Mouse (Mus musculus) intestine, embryonic 15.5 days (tissue): Measurements from ENCODE around the gene Trim66. TPM values are rescaled to one million over a fixed set of nuclear protein-coding genes. Genes with fewer than 3 reads are reported as not detected.

Experiments
- ATAC-seq: fragments of 200-750 bp; cut with Nextera tagmentation; 2 replicates; pipeline ENCODE4 v1.8.0; 2017; ENCODE audit warnings: moderate TSS enrichment, moderate library complexity
- H3K27ac ChIP-seq: fragments of 300-500 bp; sonication (generic); 2 replicates; pipeline ENCODE4 v1.5.1; 2015; ENCODE audit warnings: mild to moderate bottlenecking, inconsistent platforms
- H3K27me3 ChIP-seq: fragments of 300-500 bp; sonication (generic); replicated peaks from 2 replicates; pipeline ENCODE4 v1.6.1; 2015; ENCODE audit warnings: inconsistent platforms
- H3K36me3 ChIP-seq: fragments of 300-500 bp; sonication (generic); 2 replicates; pipeline ENCODE4 v1.6.1; 2015; ENCODE audit warnings: inconsistent platforms
- H3K4me1 ChIP-seq: fragments of 300-500 bp; sonication (generic); replicated peaks from 2 replicates; pipeline ENCODE4 v1.6.1; 2015; ENCODE audit warnings: inconsistent platforms
- H3K4me2 ChIP-seq: fragments of 300-500 bp; sonication (generic); replicated peaks from 2 replicates; pipeline ENCODE4 v1.6.1; 2015; ENCODE audit warnings: mild to moderate bottlenecking, inconsistent platforms
- H3K4me3 ChIP-seq: fragments of 300-500 bp; sonication (generic); replicated peaks from 2 replicates; pipeline ENCODE4 v1.5.1; 2015; ENCODE audit warnings: inconsistent platforms
- H3K9ac ChIP-seq: fragments of 300-500 bp; sonication (generic); 2 replicates; pipeline ENCODE4 v1.6.1; 2015; ENCODE audit warnings: inconsistent platforms
- H3K9me3 ChIP-seq: fragments of 300-500 bp; sonication (generic); 2 replicates; pipeline ENCODE4 v1.6.1; 2016; ENCODE audit warnings: inconsistent platforms
- WGBS: fragments of 180-500 bp; shearing (Covaris S2); methylation state at CpG from one replicate; pipeline ENCODE4 v1.1.7; 2015; 5-methylcytosine and 5-hydroxymethylcytosine counted together
- polyA plus RNA-seq: library from polyadenylated mRNA; unstranded; fragments of >200 nt; fragmentation: Nextera tagmentation; extraction: Ambion mirVana; gene quantifications from 2 replicates; pipeline ENCODE4 v1.2.1, GENCODE M21; 2015

The Trim66 gene
- 0.01 TPM in 2 replicates for polyA plus RNA-seq

DNA sequence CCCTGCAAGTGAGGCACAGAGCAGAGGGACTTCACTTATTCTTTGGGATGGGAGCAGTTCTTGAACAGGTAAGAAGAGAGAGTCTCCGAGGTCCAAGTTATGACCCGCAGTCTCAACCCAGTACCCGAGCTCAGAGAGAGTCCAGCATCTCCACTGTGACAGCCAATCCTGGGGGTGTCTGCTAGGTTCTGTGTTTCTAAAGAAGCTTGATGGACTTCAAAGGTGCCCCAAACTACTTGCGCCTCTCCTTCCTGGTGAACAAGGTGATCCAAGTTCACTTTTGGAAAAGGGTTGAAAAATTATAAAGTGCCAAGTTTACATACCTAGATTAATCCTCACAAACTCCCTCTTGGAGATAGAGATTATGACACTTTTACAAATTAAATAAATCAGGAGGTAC is at the start of gene Trim66:
Gene Trim66 (minus strand): TSS at position 101 of the 400 bp plus-strand sequence.
- Histone ChIP-seq H3K27ac (no peak within 1 kb of the TSS), H3K27me3 (no peaks in the 10 kb centered on the region), H3K9me3 (no peaks in the 10 kb centered on the region), H3K36me3 (no peaks in the 10 kb centered on the region), H3K4me3 (no peak within 1 kb of the TSS), H3K9ac (no peak within 1 kb of the TSS), H3K4me1 (no peaks in the 10 kb centered on the region), H3K4me2 (no peak within 1 kb of the TSS)
- ATAC-seq = no peak
- WGBS = 86% methylated on average over 4 of the region's 4 CpGs

DNA sequence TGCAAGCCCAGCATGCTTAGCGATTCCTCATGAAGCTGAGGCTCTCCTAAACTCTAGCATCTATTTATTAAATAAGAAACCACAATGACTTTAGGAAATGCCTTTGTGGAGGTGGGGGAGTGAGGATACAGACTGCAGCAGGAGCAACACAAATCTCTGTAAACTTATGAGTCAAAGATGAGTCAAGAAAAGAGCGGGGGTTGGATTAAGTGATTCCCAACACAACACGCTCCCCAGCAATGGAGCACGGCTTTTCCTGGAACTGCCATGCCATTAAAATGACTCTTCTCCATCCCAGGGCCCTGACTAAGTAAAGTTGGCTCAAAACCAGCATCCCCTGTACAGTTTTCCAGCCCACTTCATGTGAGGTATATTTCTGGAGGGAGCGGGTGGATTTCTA is 38.8 kb upstream of the Trim66 start:
- Histone ChIP-seq H3K27me3 (no peaks in the 10 kb centered on the region), H3K36me3 (peaks cover 27% of the 10 kb centered on the region), H3K4me3 (no peak overlapping the region), H3K4me1 (no peaks in the 10 kb centered on the region; the same call in 1 of the 2 replicates), H3K9me3 (no peaks in the 10 kb centered on the region), H3K4me2 (no peak overlapping the region), H3K27ac (no peak overlapping the region), H3K9ac (no peak overlapping the region)
- no peak for ATAC-seq
- WGBS = 83% methylated on average over 5 of the region's 5 CpGs

DNA sequence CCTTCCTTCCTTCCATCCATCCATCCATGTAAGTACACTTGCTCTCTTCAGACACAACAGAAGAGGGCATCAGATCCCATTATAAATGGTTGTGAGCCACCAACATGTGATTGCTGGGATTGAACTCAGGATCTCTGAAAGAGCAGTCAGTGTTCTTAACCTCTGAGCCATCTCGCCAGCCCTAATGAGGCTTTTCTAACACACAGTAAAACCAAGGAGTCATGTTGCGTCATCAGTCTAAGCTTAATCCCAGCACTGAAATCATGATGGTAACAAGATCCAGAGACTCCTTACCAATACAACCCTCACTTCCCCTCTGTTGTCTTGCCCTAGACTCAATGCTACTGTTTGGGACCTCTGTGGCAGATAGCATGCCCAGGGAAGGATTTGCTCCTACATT is 38.3 kb upstream of the Trim66 start:
- no peak overlapping the region for H3K4me2 ChIP-seq
- H3K4me3 ChIP-seq = no peak overlapping the region
- no peaks in the 10 kb centered on the region for H3K9me3 ChIP-seq
- no peaks in the 10 kb centered on the region for H3K27me3 ChIP-seq
- no peak overlapping the region for H3K9ac ChIP-seq
- H3K4me1 ChIP-seq = no peaks in the 10 kb centered on the region; the same call in 1 of the 2 replicates
- peaks cover 28% of the 10 kb centered on the region for H3K36me3 ChIP-seq
- WGBS = 83% methylated on average over 2 of the region's 2 CpGs
- no peak overlapping the region for H3K27ac ChIP-seq
- no peak for ATAC-seq

DNA sequence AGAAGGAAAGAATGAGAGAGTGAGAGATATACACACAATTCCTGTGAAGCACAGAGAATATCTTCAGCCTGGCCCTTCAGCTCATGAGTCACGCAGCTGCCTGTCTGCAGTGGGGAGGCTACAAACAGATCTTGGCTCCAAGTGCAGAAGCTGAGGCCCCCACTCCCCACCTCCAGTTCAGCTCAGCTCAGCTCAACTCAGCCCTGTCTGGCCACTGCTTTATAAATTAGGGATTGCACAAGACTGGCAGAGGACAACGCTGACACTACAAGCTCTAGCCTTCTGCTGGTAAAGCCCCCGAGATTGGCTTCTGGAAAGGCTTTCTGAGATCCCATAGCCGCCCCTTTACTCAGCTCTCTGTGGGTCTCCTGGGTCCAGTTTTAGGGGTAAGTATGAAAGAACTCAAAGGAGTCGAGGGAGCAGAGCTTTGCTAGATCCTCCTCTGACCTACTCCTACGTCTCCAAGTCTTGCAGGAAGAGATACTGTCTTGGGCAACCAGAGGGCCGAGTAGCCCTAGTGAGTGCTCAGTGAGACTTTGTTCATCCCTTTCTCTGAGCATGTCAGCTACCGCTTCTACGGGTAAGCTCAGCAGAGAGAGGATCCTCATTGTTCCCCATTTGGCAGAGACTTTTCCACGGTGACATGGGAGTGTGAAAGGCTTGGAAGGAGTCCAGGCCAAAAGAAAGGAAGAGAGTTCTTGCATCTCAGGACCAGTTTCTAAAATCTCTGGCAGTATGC is 37.5 kb upstream of the Trim66 start:
- 78% methylated on average over 10 of the region's 10 CpGs for WGBS
- H3K4me2 ChIP-seq = no peak overlapping the region
- peaks cover 29% of the 10 kb centered on the region for H3K36me3 ChIP-seq
- no peak overlapping the region for H3K27ac ChIP-seq
- H3K4me3 ChIP-seq = no peak overlapping the region
- no peak overlapping the region for H3K9ac ChIP-seq
- H3K4me1 ChIP-seq = no peaks in the 10 kb centered on the region; the same call in 1 of the 2 replicates
- H3K27me3 ChIP-seq = no peaks in the 10 kb centered on the region
- no peaks in the 10 kb centered on the region for H3K9me3 ChIP-seq
- no peak for ATAC-seq

DNA sequence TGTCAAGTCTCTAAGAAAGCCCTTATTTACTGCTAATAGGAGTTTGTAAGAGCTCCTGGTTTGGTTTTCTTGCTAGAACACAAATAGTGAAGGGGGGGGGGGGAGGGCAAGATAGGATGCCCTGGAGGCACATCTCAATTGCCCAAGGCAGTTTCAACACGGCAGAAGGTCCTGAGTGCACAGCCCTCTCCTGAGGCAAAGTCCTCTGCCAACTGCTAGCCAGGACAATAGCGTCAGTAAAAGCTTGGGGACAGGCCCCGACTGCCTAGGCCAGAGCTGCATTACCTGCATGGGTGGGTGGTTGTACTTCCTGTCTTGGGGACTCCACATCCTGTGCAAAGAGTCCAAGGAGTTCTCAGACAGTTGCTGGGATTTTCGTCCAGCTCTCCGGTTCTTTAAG is 36.9 kb upstream of the Trim66 start:
- Histone ChIP-seq H3K4me2 (no peak overlapping the region), H3K27ac (no peak overlapping the region), H3K9ac (no peak overlapping the region), H3K27me3 (no peaks in the 10 kb centered on the region), H3K4me3 (no peak overlapping the region), H3K4me1 (no peaks in the 10 kb centered on the region; the same call in 1 of the 2 replicates), H3K9me3 (no peaks in the 10 kb centered on the region), H3K36me3 (peaks cover 33% of the 10 kb centered on the region)
- ATAC-seq = no peak
- WGBS = 72% methylated on average over 5 of the region's 5 CpGs

DNA sequence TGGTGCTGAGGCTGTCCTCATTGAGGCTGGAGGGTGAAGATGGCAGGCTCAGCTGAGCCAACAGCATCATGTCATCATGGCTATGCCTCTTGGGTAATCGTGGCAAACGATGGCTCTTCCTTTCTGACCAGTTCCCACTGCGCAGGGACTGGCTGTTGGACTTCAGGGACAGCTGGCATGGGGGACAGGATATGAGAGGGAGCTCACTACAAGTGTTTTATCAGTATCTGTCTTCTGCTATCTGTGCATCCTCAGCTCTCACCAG is 34.4 kb upstream of the Trim66 start:
- no peaks in the 10 kb centered on the region for H3K9me3 ChIP-seq
- H3K27me3 ChIP-seq = no peaks in the 10 kb centered on the region
- H3K4me3 ChIP-seq = no peak overlapping the region
- H3K36me3 ChIP-seq = peaks cover 37% of the 10 kb centered on the region
- H3K4me1 ChIP-seq = no peaks in the 10 kb centered on the region; the same call in 1 of the 2 replicates
- no peak overlapping the region for H3K27ac ChIP-seq
- ATAC-seq = no peak
- H3K9ac ChIP-seq = no peak overlapping the region
- 82% methylated on average over 3 of the region's 3 CpGs for WGBS
- H3K4me2 ChIP-seq = no peak overlapping the region

DNA sequence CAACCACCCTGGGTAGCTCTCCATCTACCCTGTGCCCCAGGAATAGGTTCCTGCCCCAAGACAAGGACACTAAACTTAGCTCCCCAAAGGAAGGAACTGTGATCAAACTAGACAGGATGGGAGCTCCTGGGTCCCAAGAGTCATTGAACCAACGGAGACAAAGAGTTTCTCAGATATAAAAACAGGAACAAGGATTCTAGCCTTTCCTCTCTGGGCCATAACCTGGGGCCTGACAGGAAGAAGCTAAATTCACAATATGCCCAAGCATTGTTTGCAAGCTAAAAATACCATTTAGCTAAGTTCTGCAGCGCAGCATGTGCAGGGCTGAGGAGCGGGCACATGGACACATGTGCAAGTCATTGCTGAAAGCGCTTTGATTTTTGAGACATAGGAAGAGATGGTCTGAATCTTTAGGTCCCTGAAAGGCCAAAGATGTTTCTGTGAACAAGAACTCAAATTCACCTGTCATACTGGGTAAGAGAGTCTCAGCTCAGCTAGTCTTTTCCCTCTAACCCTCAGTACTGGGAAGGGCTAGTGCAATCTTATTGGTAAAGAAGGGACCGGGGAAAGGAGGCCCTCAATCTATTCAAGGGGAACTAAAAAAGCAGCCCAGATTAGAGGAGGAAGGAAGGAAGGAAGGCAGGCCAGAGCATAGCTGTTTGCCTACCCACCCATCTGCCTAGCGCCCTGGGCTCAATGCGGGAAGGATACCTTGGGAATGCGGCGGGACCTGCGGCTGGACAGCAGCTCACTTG is 33.9 kb upstream of the Trim66 start:
- no peak for ATAC-seq
- H3K9ac ChIP-seq = no peak overlapping the region
- no peaks in the 10 kb centered on the region for H3K9me3 ChIP-seq
- H3K4me2 ChIP-seq = no peak overlapping the region
- no peak overlapping the region for H3K27ac ChIP-seq
- H3K4me3 ChIP-seq = no peak overlapping the region
- no peaks in the 10 kb centered on the region; the same call in none of the 2 replicates for H3K4me1 ChIP-seq
- H3K27me3 ChIP-seq = no peaks in the 10 kb centered on the region
- H3K36me3 ChIP-seq = peaks cover 36% of the 10 kb centered on the region
- WGBS = 86% methylated on average over 10 of the region's 10 CpGs

DNA sequence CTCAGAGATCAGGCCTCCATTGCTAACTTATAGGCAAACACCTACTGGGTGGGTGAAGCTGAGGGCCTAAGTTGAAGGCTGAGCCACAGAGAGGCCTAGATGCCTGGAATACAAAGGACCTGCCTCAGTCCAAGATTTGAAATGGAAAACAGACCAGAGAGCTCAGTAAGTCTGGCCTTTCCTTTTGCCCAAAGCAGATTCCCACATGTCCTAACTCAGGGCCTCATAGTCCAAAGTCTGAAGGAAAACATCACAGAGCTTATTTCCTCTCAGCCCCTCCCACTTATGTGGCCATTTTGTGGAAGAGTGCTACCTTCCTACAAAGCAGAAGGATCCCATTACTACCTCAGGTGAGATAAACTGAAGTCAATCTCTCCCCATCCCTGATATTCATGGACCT is 33.0 kb upstream of the Trim66 start:
- H3K9ac ChIP-seq = no peak overlapping the region
- no peak overlapping the region for H3K4me3 ChIP-seq
- ATAC-seq = 0 out of 2 replicates have a peak, but pooled peaks have one; percentile 6
- no peaks in the 10 kb centered on the region for H3K9me3 ChIP-seq
- H3K27me3 ChIP-seq = no peaks in the 10 kb centered on the region
- H3K4me2 ChIP-seq = no peak overlapping the region
- peaks cover 36% of the 10 kb centered on the region for H3K36me3 ChIP-seq
- no peak overlapping the region for H3K27ac ChIP-seq
- no peaks in the 10 kb centered on the region; the same call in none of the 2 replicates for H3K4me1 ChIP-seq

DNA sequence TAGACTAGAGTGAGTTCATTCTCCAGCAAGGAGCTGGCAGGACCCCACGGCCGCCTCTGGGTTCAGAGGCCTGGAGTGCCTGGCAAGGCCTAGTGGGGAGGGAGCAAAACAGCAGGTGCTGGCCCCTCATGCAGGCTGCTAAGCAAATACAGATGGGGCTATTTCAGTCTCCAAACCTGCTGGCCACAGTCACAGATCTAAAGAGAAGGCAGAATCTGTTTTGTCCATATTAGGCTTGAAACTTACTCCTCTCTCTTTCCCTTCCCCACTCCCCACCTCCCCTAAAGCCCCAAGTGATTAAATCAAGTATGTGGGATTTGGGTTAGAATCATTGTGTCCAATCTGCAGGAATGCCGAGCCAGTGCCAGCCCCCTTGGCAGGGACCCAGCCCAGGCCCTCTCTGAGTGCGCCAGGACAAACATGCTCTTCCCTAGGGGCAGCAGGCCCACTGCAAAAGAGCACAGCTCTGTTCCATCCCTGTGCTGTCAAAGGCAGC is 28.6 kb upstream of the Trim66 start:
- H3K9me3 ChIP-seq = no peaks in the 10 kb centered on the region
- peak; percentile 48 for ATAC-seq
- H3K4me2 ChIP-seq = no peak overlapping the region
- no peak overlapping the region for H3K4me3 ChIP-seq
- no peak overlapping the region for H3K9ac ChIP-seq
- WGBS = 60% methylated on average over 4 of the region's 4 CpGs
- H3K36me3 ChIP-seq = peaks cover 40% of the 10 kb centered on the region
- H3K4me1 ChIP-seq = no peaks in the 10 kb centered on the region; the same call in 1 of the 2 replicates
- H3K27me3 ChIP-seq = no peaks in the 10 kb centered on the region
- H3K27ac ChIP-seq = peak overlapping the region; percentile 52

DNA sequence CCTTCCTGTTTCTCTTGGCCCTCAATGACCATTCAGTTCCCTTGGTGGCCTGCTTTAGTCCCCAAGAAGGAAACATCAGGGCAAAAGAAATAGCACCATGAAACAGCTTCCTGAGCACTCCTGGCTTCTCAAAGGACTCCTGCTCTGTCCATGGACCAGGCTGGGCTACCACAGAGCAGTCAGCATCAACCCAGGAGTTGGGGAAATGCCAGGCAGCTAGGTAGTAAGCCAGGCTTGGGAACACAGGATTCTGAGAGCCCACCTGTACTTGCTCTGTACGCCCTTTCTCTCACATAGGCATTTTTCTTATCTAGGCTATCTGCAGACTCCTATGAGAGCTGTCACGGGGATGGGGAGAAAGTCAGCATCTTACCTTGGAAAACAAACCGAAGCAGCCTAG is 27.0 kb upstream of the Trim66 start:
- Histone ChIP-seq H3K4me2 (no peak overlapping the region), H3K27me3 (no peaks in the 10 kb centered on the region), H3K27ac (no peak overlapping the region), H3K4me1 (no peaks in the 10 kb centered on the region; the same call in 1 of the 2 replicates), H3K36me3 (peaks cover 45% of the 10 kb centered on the region), H3K9ac (no peak overlapping the region), H3K9me3 (no peaks in the 10 kb centered on the region), H3K4me3 (no peak overlapping the region)
- ATAC-seq = no peak
- 92% methylated on average over 3 of the region's 3 CpGs for WGBS

DNA sequence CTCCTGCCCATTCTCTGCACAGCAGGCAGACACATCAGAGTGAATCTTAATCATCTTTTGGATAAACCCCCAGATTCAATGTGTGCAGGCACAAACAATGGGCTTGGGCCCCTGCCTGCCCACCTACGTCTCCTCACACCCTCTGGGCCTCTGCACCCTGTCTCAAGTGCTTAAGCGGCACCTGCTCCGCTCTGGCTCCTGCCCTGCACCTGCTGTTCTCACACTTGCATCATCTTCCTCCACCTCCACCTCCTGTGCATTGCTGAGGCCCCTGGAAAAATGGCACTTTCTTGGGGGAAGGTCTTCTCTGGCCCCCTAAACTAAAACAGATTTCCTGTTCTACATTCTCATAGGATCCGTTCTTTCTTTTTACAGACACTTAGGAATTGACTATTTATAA is 26.0 kb upstream of the Trim66 start:
- no peak for ATAC-seq
- no peak overlapping the region for H3K9ac ChIP-seq
- no peak overlapping the region for H3K4me3 ChIP-seq
- peaks cover 39% of the 10 kb centered on the region for H3K36me3 ChIP-seq
- H3K9me3 ChIP-seq = no peaks in the 10 kb centered on the region
- no peak overlapping the region for H3K27ac ChIP-seq
- WGBS = 85% methylated on average over 4 of the region's 4 CpGs
- no peak overlapping the region for H3K4me2 ChIP-seq
- no peaks in the 10 kb centered on the region; the same call in 1 of the 2 replicates for H3K4me1 ChIP-seq
- H3K27me3 ChIP-seq = no peaks in the 10 kb centered on the region

DNA sequence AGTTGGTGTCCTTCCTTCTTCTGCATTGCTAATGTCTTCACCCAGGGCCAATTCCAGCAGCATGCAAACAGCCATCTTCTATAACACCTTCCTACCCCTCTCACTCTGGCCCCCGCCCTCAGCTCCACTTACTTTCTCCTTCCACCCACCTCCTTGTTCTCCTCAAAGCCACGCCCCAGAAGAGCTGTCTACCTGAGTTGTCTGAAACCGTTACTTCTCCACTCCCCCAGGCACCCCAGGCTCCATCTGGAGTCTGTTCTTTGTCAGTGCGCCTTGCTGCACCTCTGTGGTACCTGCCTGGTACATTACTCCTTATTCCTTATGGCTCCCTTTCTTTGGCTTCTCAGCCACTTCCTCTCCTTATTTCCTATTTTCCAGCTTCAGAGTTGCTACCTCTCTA is 25.2 kb upstream of the Trim66 start:
- Histone ChIP-seq H3K4me1 (peaks cover 2% of the 10 kb centered on the region; the same call in 1 of the 2 replicates), H3K9ac (no peak overlapping the region), H3K9me3 (no peaks in the 10 kb centered on the region), H3K4me3 (no peak overlapping the region), H3K27me3 (no peaks in the 10 kb centered on the region), H3K4me2 (no peak overlapping the region), H3K27ac (no peak overlapping the region), H3K36me3 (peaks cover 41% of the 10 kb centered on the region)
- 80% methylated on average over 4 of the region's 4 CpGs for WGBS
- ATAC-seq = no peak
